Mouse (Mus musculus): Measurements from ENCODE around the gene St6gal1. TPM values are rescaled to one million over a fixed set of nuclear protein-coding genes. Genes with fewer than 3 reads are reported as not detected.

The St6gal1 gene
- polyA plus RNA-seq, 1 experiment from 2014 or later = 22.4 TPM

DNA sequence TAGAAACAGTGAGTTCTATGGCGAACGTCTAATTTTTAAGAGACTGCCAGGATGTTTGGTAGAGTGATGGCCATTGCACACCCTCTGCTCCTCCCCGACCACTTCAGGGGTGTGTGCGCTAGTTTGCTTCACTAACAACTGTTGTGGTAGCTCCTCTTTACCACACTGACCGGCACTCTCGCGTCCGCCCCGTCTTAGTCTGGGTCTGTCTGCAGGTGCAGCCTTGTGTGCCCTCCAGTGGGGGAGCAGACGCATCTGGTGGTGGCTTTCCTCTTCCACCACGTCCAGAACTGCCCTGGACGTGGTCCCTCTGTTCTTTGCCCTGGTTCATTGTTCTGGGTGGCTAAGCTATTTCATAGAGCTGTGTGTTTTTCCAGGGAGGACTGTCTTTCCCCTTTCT, 40.5 kb downstream of the St6gal1 start:
- ATAC-seq (replicated peaks; ENCODE audit: low FRiP score, low TSS enrichment, low read depth) = no peak
- DNase-seq (ENCODE audit: low spot score) = no peak

DNA sequence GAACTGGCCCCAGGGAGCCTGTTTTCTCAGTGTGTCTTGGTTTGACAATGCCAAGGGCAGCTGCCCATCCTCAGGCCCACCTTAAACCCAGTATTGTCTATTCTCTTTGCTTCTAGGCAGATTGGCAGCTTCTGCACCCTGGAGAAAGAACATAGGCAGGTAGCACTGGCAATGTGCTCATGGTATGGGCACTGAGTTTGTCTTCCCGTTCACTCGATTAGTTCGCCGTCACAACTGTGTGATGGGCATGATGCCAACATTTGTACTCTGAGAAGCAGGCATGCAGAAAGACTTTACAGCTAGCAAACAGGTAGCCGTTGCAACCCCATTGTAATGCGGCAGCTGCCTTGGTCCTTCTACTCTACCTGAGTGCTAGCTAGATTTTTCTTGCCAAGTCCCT, 40.9 kb downstream of the St6gal1 start:
- H3K27me3 ChIP-seq (replicated peaks; ENCODE audit: control insufficient read depth, insufficient read depth, low read length) = no peaks in the 10 kb centered on the region
- no peaks in the 10 kb centered on the region for H3K36me3 ChIP-seq (ENCODE audit: control insufficient read depth, insufficient read depth, low read length)
- no peak overlapping the region for H3K4me3 ChIP-seq (ENCODE audit: low read depth, low read length)
- WGBS = 88% methylated on average over 6 of the region's 6 CpGs
- no peaks in the 10 kb centered on the region for H3K9me3 ChIP-seq (ENCODE audit: control insufficient read depth, low read length)
- peaks cover 16% of the 10 kb centered on the region for H3K4me1 ChIP-seq (replicated peaks; ENCODE audit: control insufficient read depth, insufficient read depth, low read length)
- no peak for ATAC-seq (replicated peaks; ENCODE audit: low FRiP score, low TSS enrichment, low read depth)
- DNase-seq (ENCODE audit: low spot score) = no peak
- H3K9ac ChIP-seq (ENCODE audit: low read length) = no peak overlapping the region
- H3K27ac ChIP-seq (ENCODE audit: low read depth) = no peak overlapping the region
- no peak overlapping the region for H3K4me2 ChIP-seq (ENCODE audit: low read length)

More for the DNA sequence above, 40.5 kb downstream of the St6gal1 start:
- no peaks in the 10 kb centered on the region for H3K27me3 ChIP-seq (replicated peaks; ENCODE audit: control insufficient read depth, insufficient read depth, low read length)
- H3K4me3 ChIP-seq (ENCODE audit: low read depth, low read length) = no peak overlapping the region
- peaks cover 11% of the 10 kb centered on the region for H3K4me1 ChIP-seq (replicated peaks; ENCODE audit: control insufficient read depth, insufficient read depth, low read length)
- H3K27ac ChIP-seq (ENCODE audit: low read depth) = no peak overlapping the region
- no peaks in the 10 kb centered on the region for H3K9me3 ChIP-seq (ENCODE audit: control insufficient read depth, low read length)
- no peak overlapping the region for H3K9ac ChIP-seq (ENCODE audit: low read length)
- no peak overlapping the region for H3K4me2 ChIP-seq (ENCODE audit: low read length)
- H3K36me3 ChIP-seq (ENCODE audit: control insufficient read depth, insufficient read depth, low read length) = no peaks in the 10 kb centered on the region
- 87% methylated on average over 12 of the region's 12 CpGs for WGBS

DNA sequence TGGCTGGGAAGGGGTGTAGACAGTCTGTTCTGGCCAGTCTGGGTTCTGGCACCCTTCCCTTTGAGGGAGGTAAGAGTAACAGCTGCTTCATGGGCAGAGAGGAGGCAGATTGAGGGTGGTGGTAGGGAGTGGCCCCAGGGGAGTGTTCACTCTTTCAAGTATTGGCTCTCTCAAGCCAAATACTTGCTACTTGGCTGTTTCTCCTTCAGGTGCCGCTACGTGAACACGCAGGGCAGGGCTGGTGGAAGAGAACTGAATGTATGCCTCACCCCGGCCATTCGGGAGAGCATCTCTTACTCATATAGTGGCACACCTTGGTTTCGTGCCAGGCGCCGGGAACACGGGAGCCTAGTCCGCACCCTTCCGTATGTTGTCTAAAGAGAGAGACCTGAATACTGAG, 41.8 kb downstream of the St6gal1 start:
- WGBS = 93% methylated on average over 11 of the region's 11 CpGs
- Histone ChIP-seq H3K36me3 (ENCODE audit: control insufficient read depth, insufficient read depth, low read length) (no peaks in the 10 kb centered on the region), H3K4me1 (replicated peaks; ENCODE audit: control insufficient read depth, insufficient read depth, low read length) (peaks cover 18% of the 10 kb centered on the region), H3K9ac (ENCODE audit: low read length) (no peak overlapping the region), H3K27ac (ENCODE audit: low read depth) (no peak overlapping the region), H3K4me3 (ENCODE audit: low read depth, low read length) (no peak overlapping the region), H3K4me2 (ENCODE audit: low read length) (no peak overlapping the region), H3K27me3 (replicated peaks; ENCODE audit: control insufficient read depth, insufficient read depth, low read length) (no peaks in the 10 kb centered on the region), H3K9me3 (ENCODE audit: control insufficient read depth, low read length) (no peaks in the 10 kb centered on the region)
- no peak for DNase-seq (ENCODE audit: low spot score)
- ATAC-seq (replicated peaks; ENCODE audit: low FRiP score, low TSS enrichment, low read depth) = no peak

DNA sequence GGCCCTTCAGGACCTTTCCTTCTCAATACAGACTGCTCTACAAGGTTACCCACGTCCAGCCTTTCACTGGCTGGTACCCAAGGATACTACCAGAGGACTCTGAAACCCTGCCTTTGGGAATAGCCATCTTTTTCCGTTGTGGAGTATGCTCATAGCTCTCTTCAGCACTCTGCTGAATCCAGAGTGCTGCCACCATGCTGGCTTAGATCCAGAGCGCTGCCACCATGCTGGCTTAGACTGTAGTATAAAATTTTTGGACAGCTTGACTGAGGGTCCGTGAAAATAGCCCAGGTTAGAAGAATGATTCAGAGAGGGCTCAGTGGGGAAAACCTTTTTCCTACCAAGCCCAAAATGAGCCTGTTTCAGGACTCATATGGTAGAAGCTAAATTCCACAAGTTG, 42.4 kb downstream of the St6gal1 start:
- Histone ChIP-seq H3K4me2 (ENCODE audit: low read length) (no peak overlapping the region), H3K27me3 (replicated peaks; ENCODE audit: control insufficient read depth, insufficient read depth, low read length) (no peaks in the 10 kb centered on the region), H3K4me1 (replicated peaks; ENCODE audit: control insufficient read depth, insufficient read depth, low read length) (peaks cover 21% of the 10 kb centered on the region), H3K27ac (ENCODE audit: low read depth) (no peak overlapping the region), H3K9ac (ENCODE audit: low read length) (no peak overlapping the region), H3K4me3 (ENCODE audit: low read depth, low read length) (no peak overlapping the region), H3K36me3 (ENCODE audit: control insufficient read depth, insufficient read depth, low read length) (no peaks in the 10 kb centered on the region), H3K9me3 (ENCODE audit: control insufficient read depth, low read length) (no peaks in the 10 kb centered on the region)
- DNase-seq (ENCODE audit: low spot score) (no peak), ATAC-seq (replicated peaks; ENCODE audit: low FRiP score, low TSS enrichment, low read depth) (no peak)
- WGBS = 85% methylated on average over 4 of the region's 4 CpGs

DNA sequence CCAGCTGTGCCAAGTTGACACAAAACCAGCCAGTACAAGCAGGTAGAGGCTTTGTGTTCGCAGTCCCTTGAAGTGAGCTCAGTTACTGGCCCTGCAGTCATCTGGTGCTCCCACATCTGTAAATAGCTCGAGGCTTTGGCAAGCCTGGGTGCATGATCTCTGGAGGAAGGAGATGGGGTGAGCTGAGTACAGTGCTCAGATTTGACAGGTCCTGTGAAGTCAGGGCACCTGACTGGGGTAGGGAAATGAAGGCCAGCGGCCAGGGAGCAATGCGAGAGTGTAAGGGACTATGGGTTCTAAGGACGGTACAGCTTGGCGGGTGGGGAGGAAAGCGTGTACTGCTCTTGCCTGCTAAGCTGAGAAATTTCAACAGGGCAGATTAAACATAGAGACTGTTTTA, 43.7 kb downstream of the St6gal1 start:
- no peak for DNase-seq (ENCODE audit: low spot score)
- H3K27ac ChIP-seq (ENCODE audit: low read depth) = no peak overlapping the region
- no peak overlapping the region for H3K9ac ChIP-seq (ENCODE audit: low read length)
- no peaks in the 10 kb centered on the region for H3K27me3 ChIP-seq (replicated peaks; ENCODE audit: control insufficient read depth, insufficient read depth, low read length)
- no peak for ATAC-seq (replicated peaks; ENCODE audit: low FRiP score, low TSS enrichment, low read depth)
- no peaks in the 10 kb centered on the region for H3K36me3 ChIP-seq (ENCODE audit: control insufficient read depth, insufficient read depth, low read length)
- peaks cover 28% of the 10 kb centered on the region for H3K4me1 ChIP-seq (replicated peaks; ENCODE audit: control insufficient read depth, insufficient read depth, low read length)
- H3K4me2 ChIP-seq (ENCODE audit: low read length) = no peak overlapping the region
- WGBS = 90% methylated on average over 7 of the region's 7 CpGs
- no peaks in the 10 kb centered on the region for H3K9me3 ChIP-seq (ENCODE audit: control insufficient read depth, low read length)
- no peak overlapping the region for H3K4me3 ChIP-seq (ENCODE audit: low read depth, low read length)

DNA sequence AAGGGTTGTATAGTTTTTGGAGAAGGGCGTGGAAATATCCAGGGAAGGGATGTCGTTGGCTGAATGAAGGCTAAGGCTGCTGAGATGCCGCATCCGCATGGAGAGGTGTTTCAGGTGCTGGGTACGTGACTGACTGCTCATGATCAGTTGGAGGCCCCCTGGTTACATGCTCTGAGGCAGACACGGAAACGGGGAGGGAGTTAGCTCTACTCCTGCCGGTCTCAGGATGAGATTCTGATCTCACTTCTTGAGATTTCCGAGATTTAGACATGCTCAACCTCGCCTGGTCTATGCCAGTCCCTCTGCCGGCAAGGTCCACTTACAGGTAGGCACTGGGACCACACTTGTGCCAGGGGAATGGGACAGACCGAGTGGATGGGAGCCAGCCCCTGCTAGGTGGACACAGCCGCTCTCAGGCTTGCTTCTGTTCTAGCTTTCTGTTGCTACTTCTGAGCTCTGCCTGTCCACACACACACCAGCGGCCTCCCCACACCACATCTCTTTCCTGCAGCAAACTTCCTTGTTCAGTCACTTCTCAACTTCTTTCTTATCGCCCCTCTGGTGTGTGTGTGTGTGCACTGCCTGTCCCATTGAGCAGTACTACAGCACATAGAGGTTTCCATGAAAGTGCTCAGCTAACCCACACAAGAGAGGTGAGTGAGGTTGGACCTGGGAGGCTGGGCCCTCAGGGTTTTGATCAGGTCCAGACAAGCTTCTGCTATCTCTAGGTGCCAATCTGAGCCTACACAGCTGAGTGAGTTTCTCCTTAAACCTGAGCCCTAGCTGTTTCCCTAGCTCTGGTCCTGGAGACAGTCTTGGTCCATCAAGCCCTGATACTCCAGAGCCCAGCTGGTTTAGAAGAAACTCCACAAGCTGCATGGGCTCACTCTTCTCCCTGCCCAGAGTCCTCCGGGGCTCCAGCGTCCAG, 44.8 kb downstream of the St6gal1 start:
- no peak for ATAC-seq (replicated peaks; ENCODE audit: low FRiP score, low TSS enrichment, low read depth)
- Histone ChIP-seq H3K4me1 (replicated peaks; ENCODE audit: control insufficient read depth, insufficient read depth, low read length) (peaks cover 39% of the 10 kb centered on the region), H3K27me3 (replicated peaks; ENCODE audit: control insufficient read depth, insufficient read depth, low read length) (no peaks in the 10 kb centered on the region), H3K27ac (ENCODE audit: low read depth) (no peak overlapping the region), H3K4me2 (ENCODE audit: low read length) (no peak overlapping the region), H3K36me3 (ENCODE audit: control insufficient read depth, insufficient read depth, low read length) (no peaks in the 10 kb centered on the region), H3K9me3 (ENCODE audit: control insufficient read depth, low read length) (no peaks in the 10 kb centered on the region), H3K4me3 (ENCODE audit: low read depth, low read length) (no peak overlapping the region), H3K9ac (ENCODE audit: low read length) (no peak overlapping the region)
- DNase-seq (ENCODE audit: low spot score) = no peak
- WGBS = 74% methylated on average over 17 of the region's 17 CpGs

DNA sequence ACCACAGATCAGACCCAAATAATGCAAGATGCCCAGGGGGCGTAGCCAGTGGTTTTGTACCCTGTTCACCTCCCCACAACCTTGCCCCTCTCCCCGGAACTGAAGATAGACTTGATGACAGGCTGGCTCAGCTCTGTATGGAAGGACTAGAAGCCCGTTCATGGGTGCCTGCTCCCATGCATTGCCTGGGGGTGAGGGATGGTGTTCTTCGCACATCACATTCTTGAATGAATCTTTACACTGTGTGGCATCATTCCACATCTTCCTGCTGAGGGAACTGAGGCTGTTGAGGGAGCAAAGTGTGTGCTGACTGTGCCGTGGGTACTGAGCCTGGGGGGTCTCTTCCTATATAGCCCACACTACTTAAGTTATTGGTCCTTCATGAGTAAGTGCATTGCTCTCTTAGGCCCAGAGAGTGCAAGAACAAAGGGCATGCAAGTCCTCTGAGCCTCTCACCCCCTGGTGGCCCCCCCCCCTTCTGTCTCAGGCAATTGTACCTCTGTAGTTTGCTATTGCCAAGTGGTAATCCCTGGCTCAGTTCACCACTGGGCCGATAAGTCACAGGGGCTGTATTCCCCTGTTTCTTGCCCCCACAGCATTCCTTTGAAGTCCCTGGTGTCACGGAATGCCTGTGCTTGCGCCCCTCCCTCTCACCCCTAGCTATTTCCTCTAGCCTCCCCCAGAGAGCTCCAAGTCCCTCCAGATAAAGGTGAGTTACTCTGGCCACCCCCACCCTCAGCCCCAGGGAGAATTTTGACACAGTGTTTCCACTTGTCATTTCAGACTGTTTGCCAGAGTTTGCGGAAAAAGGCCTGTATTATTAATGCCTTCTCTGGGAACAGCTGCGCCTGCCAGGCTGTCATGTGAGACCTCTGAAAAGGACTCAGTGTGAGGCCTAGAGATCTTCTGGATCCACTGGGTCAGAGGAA, 45.7 kb downstream of the St6gal1 start:
- 30% methylated on average over 10 of the region's 10 CpGs for WGBS
- H3K4me1 ChIP-seq (replicated peaks; ENCODE audit: control insufficient read depth, insufficient read depth, low read length) = peaks cover 40% of the 10 kb centered on the region
- ATAC-seq (replicated peaks; ENCODE audit: low FRiP score, low TSS enrichment, low read depth) = peak; percentile 56
- no peak for DNase-seq (ENCODE audit: low spot score)
- no peaks in the 10 kb centered on the region for H3K9me3 ChIP-seq (ENCODE audit: control insufficient read depth, low read length)
- H3K27me3 ChIP-seq (replicated peaks; ENCODE audit: control insufficient read depth, insufficient read depth, low read length) = no peaks in the 10 kb centered on the region
- no peak overlapping the region for H3K4me2 ChIP-seq (ENCODE audit: low read length)
- H3K27ac ChIP-seq (ENCODE audit: low read depth) = peak overlapping the region; percentile 38; the same call in 1 of the 2 replicates
- H3K9ac ChIP-seq (ENCODE audit: low read length) = no peak overlapping the region
- H3K4me3 ChIP-seq (ENCODE audit: low read depth, low read length) = no peak overlapping the region
- H3K36me3 ChIP-seq (ENCODE audit: control insufficient read depth, insufficient read depth, low read length) = no peaks in the 10 kb centered on the region

DNA sequence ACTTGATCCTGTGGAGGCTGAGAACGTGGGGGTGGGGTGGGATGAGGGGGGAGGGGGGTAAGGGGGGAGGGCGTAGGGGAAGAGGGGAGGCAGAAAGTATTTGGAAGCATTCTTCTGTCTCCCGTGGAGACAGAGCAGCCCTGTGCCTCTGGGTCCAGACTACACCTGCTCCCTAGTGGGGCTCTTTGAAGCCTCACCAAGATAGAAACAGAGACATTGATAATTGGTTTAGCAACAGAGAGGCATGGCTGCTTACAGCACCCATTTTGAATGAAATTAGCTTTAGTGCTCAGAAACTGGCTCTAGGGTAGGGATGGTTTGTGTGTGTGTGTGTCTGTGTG, 46.3 kb downstream of the St6gal1 start:
- Histone ChIP-seq H3K4me3 (ENCODE audit: low read depth, low read length) (no peak overlapping the region), H3K9ac (ENCODE audit: low read length) (no peak overlapping the region), H3K9me3 (ENCODE audit: control insufficient read depth, low read length) (no peaks in the 10 kb centered on the region), H3K4me2 (ENCODE audit: low read length) (no peak overlapping the region), H3K27ac (ENCODE audit: low read depth) (peak overlapping the region; percentile 38; the same call in 1 of the 2 replicates), H3K4me1 (replicated peaks; ENCODE audit: control insufficient read depth, insufficient read depth, low read length) (peaks cover 40% of the 10 kb centered on the region), H3K27me3 (replicated peaks; ENCODE audit: control insufficient read depth, insufficient read depth, low read length) (no peaks in the 10 kb centered on the region), H3K36me3 (ENCODE audit: control insufficient read depth, insufficient read depth, low read length) (no peaks in the 10 kb centered on the region)
- DNase-seq (ENCODE audit: low spot score) = no peak
- peak; percentile 36; the same call in 1 of the 2 replicates for ATAC-seq (replicated peaks; ENCODE audit: low FRiP score, low TSS enrichment, low read depth)
- WGBS = 10% methylated on average over 3 of the region's 3 CpGs
